Mouse (Mus musculus): ENCODE results near the gene Rmi2.

Gene Rmi2

DNA sequence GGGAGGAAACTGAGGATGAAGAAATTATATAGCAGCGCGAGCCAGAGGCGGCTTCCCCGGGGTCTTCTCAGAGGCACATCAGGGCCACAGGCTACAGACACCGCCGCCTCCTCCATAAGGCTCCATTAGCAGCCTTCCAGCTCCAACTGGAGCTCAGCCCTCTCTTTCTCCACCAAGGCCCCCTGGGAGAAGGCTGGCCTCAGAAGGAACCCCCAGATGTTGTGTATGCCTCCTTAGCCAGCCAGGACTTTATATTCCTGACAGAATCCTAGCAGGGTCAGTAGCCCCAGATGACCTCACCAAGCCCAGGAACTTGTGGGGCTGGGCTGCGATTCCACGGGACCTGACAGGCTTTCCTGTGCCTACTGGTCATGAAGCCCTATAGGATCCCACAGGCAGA lies 32.0 kb downstream of the Rmi2 start:
- no peak for DNase-seq (ENCODE audit: low spot score)

DNA sequence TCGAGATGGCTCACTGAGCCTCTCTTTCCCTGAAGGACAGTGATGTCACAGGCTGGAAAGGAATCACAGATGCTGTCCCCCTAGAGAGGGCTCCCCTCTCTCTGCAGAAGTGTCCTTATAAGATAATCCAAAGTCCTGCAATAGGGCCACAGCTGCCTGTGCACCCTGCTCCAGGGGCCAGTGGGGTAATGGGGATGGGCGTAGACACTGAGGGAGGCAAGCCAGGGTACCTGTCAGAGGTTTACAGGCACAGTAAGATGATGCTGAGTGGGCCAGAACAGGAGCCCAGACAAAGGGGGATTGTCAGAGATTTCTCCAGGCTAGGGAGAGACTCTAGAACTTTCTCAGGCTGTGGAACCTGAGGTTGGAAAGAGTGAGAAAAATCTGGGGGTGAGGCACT lies 32.6 kb downstream of the Rmi2 start:
- DNase-seq (ENCODE audit: low spot score), result no peak

DNA sequence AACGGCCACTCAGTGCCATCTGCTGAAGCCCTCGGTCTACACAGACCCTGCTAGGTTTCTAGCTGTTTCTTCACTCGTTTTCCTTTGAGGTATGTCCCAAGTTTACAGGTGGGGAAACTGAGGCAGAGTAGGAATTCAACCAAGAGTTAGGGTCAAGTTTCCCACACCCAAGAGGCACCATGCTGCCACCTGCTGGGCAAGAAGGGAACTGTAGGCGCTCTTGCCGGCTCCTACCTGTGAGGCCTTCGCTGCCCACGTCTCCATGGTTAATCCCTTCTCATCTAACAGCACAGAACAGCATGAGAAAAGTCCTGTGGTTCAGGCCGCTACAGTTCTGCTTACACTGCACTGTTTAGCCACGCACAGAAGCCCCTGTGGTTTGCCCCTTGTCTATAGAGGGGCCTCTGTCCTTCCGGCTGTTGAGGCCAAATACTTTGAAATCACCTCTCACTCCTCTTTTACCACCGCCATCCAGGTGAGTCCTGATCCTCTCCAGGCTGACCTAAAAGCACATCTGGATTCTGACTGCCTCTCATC lies 33.1 kb downstream of the Rmi2 start:
- peak; percentile 52 for DNase-seq (ENCODE audit: low spot score)

DNA sequence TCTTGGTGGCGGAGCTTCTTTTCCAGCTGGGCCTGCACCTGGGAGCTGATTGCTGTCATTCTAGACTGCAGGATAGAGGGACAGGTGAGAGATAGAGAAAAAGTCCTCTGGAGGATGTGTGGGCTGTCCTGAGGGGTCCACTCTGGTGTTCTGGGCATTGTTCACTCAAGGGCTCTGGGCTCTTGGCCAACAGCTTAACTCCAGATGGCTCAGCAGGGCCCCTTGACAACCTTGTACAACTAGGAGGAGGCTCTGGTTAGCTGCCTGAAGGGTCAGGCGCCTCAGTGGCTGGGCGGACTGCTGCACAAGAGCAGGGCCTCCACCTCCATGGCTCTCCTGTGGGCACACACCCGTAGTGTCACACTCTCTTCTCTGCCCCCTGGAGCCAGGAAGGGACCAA lies 36.1 kb downstream of the Rmi2 start:
- no peak for DNase-seq (ENCODE audit: low spot score)

DNA sequence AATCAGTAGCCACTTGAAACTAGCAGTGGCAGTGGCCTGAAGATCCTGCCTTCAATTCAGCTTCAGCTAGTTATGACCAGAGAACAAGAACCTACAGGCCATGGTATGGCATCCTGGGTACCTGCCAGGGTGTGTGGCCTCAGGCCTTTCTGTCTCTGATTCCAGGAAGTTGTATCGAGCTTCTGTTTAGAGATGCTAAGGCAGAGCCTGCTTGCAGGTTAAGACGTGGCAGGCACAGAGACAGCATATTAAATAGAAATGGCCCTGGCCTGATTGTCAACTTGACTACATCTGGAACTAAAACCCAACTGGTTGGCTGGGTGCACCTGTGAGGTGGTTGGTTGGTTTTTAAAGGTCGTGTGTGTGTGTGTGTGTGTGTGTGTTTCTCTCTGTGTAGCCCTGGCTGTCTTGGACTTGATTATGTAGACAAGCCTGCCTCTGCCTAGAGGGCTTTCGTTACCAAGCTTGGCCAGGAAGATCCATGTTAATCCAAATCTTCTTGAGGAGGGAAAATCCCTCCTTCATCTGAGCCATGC lies 38.0 kb downstream of the Rmi2 start:
- no peak for DNase-seq (ENCODE audit: low spot score)

DNA sequence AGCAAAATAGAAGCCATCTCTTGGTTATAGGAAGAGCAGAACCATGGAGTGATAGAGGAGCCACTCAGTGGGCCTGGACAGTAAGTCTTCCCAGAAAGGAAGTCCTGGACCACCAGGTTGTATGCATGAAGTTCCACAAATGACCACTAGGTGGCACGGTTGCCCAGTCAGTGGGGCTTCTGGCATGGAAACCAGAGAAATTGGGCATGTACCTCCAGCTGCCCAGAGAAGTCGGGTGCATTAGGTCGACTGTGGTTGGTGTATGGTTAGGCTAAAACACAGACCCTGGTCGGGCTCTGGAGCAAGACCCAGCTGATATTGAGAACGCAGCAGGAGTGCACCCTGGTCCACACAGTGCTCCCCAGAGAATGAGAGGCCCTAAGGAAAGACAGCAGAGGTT lies 38.8 kb downstream of the Rmi2 start:
- DNase-seq (ENCODE audit: low spot score), result peak; percentile 76

DNA sequence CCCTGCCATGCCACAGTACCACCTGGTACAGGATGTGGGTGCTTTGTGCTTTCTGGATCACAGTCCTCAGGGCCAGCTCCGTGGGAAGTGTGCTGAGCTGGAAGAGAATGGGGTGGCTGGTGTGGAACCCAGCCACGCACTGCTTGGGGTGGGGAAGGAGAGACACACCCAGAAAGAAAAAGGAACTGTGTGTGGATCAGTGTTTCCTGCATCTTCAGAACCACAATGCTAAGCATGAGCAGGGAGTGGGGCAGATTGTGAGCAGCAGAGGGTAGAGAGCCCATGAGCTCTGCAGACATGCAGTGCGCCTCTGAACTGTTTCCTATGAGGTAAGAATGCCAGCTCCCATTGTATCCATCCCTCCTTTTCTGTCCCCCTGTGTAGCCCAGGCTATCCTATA lies 43.4 kb downstream of the Rmi2 start:
- DNase-seq (ENCODE audit: low spot score), result no peak

DNA sequence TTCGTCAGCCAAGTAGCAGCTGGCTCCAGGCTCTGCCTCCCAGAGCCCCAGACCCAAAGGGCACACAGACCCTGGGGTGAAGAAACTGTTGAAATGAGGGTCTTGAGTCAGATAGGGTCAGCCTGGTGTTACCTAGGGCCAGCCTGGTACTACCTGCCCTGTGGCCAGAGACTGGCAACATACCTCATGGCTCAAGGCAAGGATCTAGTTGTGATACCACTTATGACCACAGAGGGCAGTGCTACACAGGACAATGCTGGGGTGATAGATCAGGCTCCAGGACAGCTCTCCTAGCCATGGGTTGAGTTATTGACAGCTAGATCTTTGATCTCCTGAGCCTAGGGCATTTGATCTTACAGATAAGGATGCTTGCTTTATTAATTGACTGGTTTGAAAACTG lies 44.6 kb downstream of the Rmi2 start:
- peak; percentile 67 for DNase-seq (ENCODE audit: low spot score)

DNA sequence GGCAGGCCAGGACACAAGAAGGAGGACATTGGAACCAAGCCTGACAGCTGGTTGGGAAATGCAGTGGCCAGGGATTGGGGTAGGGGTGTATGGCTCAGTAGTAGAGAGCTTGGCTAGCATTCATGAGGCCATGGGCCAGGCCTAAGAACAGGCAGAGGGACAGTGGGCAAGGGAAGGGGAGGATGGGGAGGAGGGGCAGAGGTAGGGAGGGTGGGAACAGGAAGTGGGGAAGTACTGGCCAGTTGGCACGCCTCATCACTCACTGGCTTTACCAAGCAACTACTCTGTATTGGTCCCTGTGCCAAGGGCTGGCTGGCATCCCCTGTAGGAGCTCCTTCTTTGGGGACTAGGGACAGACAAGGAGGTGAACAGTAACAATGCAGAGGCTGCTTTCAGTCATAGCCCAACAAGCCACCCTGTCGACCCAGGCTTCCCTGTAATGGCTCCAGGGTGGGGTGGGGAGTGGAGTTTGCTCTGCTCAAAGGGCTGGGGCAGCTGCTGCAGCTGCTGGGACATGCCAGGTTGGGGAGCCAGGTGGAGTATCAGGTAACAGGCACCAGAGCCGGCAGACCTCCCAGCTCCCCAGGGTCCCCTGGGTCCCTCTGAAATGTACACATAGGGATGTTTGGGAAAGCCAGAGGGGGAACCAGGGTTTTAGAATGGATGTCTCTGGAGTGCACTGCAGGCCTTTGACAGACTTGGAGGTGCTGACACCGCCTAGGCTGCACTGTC lies 46.5 kb downstream of the Rmi2 start:
- DNase-seq (ENCODE audit: low spot score), result no peak

DNA sequence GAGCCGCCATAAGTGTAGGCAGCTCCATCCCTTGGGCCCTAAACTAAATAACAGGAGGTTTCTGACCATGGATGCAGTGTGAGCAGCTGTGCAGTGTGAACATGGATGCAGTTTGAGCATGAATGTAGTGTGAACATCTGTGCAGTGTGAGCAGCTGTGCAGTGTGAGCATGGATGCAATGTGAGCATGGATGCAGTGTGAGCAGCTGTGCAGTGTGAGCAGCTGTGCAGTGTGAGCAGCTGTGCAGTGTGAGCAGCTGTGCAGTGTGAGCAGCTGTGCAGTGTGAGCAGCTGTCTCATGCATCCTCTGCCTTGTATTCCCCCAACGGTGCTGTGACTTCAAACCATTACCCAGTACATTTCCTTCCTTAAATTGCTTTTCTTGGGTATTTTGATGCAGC lies 52.6 kb downstream of the Rmi2 start:
- DNase-seq (ENCODE audit: low spot score), result no peak

DNA sequence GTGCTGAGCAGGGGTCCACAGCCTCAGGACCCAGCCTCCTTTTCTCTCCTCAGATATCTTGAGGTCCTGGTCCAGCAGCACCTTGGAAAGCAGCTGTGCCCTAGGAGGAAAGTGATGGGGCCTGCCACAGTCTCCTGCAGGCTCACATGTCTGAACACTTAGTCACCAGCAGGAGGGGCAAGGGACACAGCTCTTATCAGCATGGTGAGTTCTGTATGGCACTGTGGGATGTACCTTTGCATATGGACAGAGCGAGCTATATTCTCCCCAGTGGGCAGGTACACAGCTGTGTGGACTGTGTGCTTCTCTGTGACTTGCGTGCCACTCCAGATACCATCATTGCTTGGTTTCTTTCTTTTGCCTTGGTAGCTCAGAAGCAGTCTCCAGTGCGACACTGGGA lies 55.5 kb downstream of the Rmi2 start:
- DNase-seq (ENCODE audit: low spot score), result no peak

DNA sequence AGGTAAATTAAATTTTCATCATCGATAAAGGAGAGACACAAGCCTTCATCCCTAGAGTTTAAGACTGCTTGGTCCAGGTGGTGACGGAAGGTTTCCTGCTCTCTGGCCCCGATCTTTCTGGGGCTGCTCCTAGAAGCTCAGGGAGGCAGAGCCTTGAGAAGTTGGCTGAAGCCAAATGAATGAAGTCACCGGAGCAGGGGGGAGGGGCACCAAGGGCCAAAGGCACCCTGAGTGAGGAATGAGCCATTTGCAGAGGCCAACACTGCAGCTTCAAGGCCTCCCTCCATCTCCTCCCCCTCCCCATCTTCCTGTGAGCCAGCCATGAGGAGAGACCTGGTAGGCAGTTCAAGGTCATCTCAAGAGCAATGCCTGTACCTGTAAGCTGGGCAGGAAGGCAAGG lies 58.3 kb downstream of the Rmi2 start:
- DNase-seq (ENCODE audit: low spot score), result no peak

DNA sequence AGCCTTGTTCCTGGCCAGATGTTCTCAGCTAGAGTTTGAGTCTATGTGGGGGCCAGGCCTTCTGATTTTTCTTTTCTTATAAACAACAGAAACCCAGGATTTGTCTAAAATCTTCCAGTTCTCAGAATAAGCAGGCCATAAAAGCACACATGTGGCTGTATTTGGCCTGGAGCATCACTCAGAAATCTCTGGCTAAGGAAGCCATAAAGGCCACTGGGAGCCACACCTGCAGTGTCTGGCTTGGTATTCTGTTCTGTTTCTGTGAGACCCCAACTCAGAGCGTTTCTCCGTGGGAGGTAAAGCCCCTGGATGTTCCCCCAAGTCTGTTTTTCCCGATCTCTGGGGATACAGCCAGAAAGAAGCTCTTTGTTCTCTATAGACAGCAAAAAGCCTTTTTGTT lies 61.0 kb downstream of the Rmi2 start:
- no peak for DNase-seq (ENCODE audit: low spot score)

DNA sequence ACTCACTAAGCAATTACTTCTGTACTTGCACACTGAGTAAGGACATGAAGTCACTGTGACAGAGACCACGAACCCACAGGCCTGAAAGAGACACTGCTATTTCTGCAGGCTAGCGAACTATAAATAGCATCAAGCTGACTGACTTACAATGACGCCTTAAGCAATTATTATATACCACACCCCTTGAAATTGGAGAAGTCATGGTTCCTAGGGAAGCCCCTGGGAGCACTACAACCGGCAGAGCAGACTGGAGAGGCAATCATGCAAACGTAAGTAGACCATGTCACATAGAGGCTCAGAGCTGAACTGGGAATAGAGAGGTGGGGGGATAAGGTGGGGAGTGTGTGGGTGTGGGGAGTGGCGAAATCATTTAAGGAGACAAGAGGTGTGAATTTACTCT lies 62.5 kb downstream of the Rmi2 start:
- DNase-seq (ENCODE audit: low spot score), result peak; percentile 9

DNA sequence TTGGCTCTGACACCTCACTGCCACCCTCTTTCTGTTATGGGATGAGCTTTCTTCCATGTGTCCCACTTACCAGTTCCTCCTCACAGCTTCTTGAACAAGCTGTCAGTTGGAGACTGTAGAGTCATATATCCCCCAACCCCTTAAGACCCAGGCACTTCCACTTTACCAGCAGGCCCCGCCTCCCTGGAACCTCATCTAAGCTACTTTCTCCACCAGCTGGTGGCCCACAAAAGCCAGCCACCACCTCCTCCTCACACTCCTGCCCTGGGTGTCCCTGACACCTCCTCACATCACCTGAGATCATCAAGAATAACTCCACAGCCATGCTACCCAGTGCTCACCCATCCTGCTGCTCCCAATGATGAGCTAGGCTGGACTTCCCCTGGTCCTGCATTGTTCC lies 65.9 kb downstream of the Rmi2 start:
- no peak for DNase-seq (ENCODE audit: low spot score)

DNA sequence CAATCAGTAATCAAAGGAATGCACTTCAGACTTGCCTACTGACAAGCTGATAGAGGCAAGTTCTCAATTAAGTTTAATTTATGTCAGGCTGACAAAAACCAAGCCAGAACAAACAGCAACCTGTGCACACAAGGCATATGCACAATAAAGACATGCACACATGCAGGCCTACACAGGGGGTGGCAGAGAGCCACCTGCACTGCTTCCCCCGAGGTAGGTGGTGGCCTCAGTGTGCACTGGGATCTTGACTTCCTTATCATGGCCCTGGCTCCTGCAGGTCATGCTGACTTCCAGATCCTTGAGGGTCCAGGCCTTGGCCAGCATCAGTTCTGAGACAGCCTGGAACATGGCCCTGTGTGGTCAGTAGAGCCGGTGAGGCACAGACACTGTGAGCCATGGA lies 67.1 kb downstream of the Rmi2 start:
- DNase-seq (ENCODE audit: low spot score), result no peak

DNA sequence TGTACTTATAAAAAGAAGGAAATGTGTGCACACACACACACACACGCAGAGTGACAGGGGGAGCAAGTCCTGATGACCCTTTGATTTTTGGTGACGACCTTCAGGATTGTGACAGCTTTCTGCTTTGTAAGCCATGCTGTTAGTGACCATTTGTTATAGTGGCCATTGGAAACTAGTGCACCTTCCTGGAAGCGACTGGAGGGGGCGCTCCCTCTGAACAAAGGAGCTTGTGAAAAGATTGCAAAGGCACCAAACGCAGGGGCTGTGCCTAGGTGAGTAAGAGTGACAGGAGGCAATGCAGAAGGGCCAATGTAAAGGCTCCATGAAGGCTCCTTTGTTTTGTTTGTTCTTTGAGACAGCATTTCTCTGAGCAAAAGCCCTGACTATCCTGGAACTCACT lies 68.0 kb downstream of the Rmi2 start:
- DNase-seq (ENCODE audit: low spot score), result no peak

DNA sequence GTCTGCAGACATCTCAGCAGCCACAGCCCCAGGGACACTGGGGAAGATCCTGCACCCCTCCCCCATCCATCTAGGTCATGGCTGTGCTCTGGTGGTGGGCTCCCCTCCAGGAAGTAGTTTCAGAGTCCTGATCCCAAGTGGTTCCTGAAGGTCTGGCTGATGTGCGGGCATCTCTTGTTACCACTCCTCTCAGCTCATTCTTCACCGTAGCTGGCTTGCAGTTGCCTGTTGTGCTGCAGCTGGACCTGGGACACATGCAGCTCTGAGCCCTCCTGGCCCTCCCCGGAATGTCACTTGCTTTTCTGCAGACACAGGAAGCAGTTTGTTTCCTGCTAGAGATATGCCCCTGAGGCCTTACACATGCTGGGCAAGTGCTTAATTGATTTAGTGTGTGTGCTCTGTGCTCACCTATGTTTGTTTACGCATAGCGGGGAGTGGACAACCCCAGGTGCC lies 70.8 kb downstream of the Rmi2 start:
- DNase-seq (ENCODE audit: low spot score), result no peak

DNA sequence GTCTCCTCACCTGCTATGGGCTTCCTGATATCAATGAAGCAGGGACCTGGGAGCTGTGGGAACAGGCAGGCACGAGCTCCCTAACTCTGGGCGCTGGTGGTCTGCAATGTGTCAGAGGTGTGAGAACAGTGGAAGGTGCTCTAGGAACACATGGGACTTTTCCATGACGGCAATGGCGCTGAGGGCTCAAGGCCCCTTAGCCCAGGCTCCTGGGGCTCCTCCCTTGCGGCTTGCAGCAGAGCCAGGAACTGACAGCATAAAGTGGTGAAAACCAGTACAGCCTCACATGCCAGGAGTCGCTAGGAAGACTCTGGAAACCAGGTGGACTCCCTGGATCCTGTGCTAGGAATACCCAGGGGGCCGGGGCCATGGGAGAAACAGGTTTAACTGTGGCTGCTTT lies 75.7 kb downstream of the Rmi2 start:
- DNase-seq (ENCODE audit: low spot score), result no peak

DNA sequence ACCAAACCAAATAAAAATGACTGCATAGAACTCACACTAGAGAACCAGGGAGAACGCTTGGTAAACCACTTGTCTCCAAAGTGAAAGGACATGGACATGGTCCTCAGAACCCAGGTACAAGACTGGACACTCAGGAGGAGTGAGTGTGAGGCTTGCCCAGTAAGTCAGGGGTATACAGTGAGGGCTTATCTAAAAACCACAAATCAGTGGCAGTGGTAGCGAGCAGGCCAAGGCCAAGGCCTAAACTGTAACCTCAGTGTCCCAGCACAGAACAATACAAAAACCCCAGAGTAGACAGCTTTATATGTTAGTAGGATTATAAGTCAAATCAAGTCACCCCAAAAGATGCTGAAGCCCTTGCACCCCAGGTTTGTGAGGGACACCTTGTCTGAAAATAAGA lies 76.2 kb downstream of the Rmi2 start:
- no peak for DNase-seq (ENCODE audit: low spot score)

DNA sequence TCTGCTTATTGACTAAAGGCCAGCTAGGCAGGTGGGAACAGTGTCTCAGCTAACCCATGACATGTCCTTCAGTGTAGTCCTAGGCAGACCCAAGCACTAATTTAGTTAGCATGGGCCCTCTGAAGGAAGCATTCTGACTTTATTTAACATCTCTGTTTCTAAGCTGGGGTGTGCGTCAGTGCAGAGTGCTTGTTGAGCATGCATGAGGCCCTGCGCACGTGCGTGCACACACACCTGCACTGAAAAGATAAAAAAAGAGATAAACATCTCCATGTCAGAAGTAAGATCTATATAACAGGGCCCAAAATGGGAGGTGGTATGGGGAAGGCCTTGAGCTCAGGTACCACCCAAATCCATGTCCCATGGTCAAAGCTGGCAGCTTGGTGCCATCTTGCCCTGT lies 80.2 kb downstream of the Rmi2 start:
- no peak for DNase-seq (ENCODE audit: low spot score)

DNA sequence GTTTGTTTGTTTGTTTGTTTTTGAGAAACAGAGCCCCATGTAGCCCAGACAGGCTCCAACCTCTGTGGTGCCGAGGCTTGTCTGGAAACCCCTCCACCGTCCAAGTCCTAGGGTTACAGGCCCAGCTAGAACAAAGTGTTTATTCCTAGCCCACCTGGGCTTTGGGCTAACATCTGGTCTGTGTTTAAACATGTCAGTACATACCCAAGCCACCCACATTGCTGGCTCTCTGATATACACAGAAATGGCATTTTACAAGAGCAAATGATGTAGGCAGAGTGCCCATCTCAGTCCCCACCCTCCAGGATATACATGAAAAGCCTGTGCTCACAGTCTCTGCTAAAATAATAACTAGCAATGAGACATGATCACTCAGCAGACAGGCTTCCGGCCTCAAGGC lies 81.4 kb downstream of the Rmi2 start:
- no peak for DNase-seq (ENCODE audit: low spot score)

DNA sequence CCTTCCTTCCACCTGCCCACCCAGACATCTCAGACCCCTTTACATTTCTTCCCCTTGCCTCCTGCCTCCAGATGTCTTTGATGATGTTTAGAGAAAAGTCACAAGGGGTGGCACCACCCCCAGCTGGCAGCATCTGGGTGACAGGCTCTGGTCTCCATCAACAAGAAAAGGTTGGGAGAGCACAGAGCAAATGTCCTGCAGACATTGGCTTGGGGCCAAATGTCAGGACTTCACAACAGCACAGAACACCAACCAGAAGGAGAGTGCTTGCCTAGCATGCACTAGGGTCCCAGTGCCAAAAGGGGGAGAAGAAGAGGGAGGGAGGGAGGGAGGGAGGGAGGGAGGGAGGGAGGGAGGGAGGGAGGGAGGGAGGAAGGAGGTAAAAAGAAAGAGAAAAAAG lies 85.0 kb downstream of the Rmi2 start:
- no peak for DNase-seq (ENCODE audit: low spot score)

DNA sequence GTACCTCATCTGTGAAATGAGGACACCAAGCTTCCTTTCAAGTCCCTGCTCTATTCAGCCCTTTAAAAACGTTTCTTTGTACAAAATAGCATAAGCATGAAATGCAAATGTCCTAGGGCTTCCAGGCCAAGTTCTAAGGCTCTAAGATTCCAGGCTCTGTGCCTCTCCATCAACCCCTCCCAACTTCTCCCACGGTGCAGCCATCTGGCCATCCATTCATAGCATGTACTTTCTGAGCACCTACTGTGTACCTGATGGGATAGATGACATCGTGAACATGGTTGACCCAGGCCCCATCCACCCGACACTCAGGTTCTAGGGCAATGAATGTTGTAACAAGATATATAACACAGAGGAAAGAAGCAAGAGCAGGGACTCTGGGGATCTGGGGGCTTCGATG lies 88.7 kb downstream of the Rmi2 start:
- no peak for DNase-seq (ENCODE audit: low spot score)

Measured in lung, postnatal 25 days (tissue).